Mouse (Mus musculus) subcutaneous adipose tissue, adult 2 months (tissue): ENCODE results near the gene Pnldc1. TPM values are rescaled to one million over a fixed set of nuclear protein-coding genes. Genes with fewer than 3 reads are reported as not detected.

ENCODE experiments used
- polyA plus RNA-seq: library from polyadenylated mRNA; depleted of rRNA; stranded (reverse); fragments of >200 nt; gene quantifications from 2 replicates; pipeline ENCODE4 v1.2.3, GENCODE M21; 2012; ENCODE audit warnings: low replicate concordance; rRNA removed

Pnldc1 gene
- polyA plus RNA-seq = 4.1 and 19.7 TPM in 2 replicates

GRCm38 (mm10) chr17:12909361-12910280, at the start of gene Pnldc1:
Gene Pnldc1, minus strand, starts transcription at chr17:12910230.

GRCm38 (mm10) chr17:12940151-12940805, 30.2 kb upstream of the Pnldc1 start, which contains the start of gene Acat3:
Gene Acat3, minus strand, starts transcription at chr17:12940600.

GRCm38 (mm10) chr17:12915881-12916583, 6.0 kb upstream of the Pnldc1 start, which contains the start of gene Mrpl18:
Gene Mrpl18, minus strand, starts transcription at chr17:12916345.

GRCm38 (mm10) chr17:12915488-12915880, 5.5 kb upstream of the Pnldc1 start, which contains the start of gene Tcp1:
Gene Tcp1, plus strand, starts transcription at chr17:12915701.

GRCm38 (mm10) chr17:12875734-12876133, 34.3 kb downstream of the Pnldc1 start, which contains the start of gene Mrgprh:
Gene Mrgprh, plus strand, starts transcription at chr17:12876034.

GRCm38 (mm10) chr17:12868043-12868442, 42.0 kb downstream of the Pnldc1 start, which contains the start of gene Mas1:
Gene Mas1, minus strand, starts transcription at chr17:12868143.

Other genes starting within 250 kb of the Pnldc1 start
- 0.06 and 0.87 TPM in 2 replicates for gene Slc22a1, start 234.4 kb downstream of the Pnldc1 start, polyA plus RNA-seq
- 26.6 and 48.4 TPM in 2 replicates for gene Igf2r, start 140.6 kb downstream of the Pnldc1 start, polyA plus RNA-seq
- 0.13 and 1.8 TPM in 2 replicates for gene Mas1, start 42.1 kb downstream of the Pnldc1 start, polyA plus RNA-seq
- 0.73 and 1.2 TPM in 2 replicates for gene Mrgprh, start 34.2 kb downstream of the Pnldc1 start, polyA plus RNA-seq
- gene Tcp1, start 5.5 kb upstream of the Pnldc1 start, polyA plus RNA-seq = 64.6 and 97.5 TPM in 2 replicates
- 31.6 and 34.9 TPM in 2 replicates for gene Mrpl18, start 6.1 kb upstream of the Pnldc1 start, polyA plus RNA-seq
- 0.42 and 0.85 TPM in 2 replicates for gene Acat3, start 30.4 kb upstream of the Pnldc1 start, polyA plus RNA-seq
- 45.2 and 66.0 TPM in 2 replicates for gene Acat2, start 50.5 kb upstream of the Pnldc1 start, polyA plus RNA-seq
- gene Wtap, start 83.9 kb upstream of the Pnldc1 start, polyA plus RNA-seq = 17.7 and 22.8 TPM in 2 replicates
- gene Sod2, start 96.6 kb upstream of the Pnldc1 start, polyA plus RNA-seq = 317 and 641 TPM in 2 replicates
- gene Gpr31b, start 142.1 kb upstream of the Pnldc1 start, polyA plus RNA-seq = 0.09 and 0.59 TPM in 2 replicates
- gene Tcp10b, start 150.9 kb upstream of the Pnldc1 start, polyA plus RNA-seq = 0.09 and 0.22 TPM in 2 replicates
- 0.15 and 0.19 TPM in 2 replicates for gene Unc93a, start 221.6 kb upstream of the Pnldc1 start, polyA plus RNA-seq